Mouse (Mus musculus) stomach, embryonic 15.5 days (tissue): Measurements from ENCODE around the gene Pnkp. TPM values are rescaled to one million over a fixed set of nuclear protein-coding genes. Genes with fewer than 3 reads are reported as not detected.

Source experiments
- ATAC-seq: fragments of 200-750 bp; cut with Nextera tagmentation; 2 replicates; pipeline ENCODE4 v1.8.0; 2017; ENCODE audit warnings: low read depth, moderate number of reproducible peaks, moderate TSS enrichment; ENCODE audit not compliant: insufficient read depth, low FRiP score
- H3K27ac ChIP-seq: fragments of 300-500 bp; sonication (generic); 2 replicates; pipeline ENCODE4 v1.5.1; 2015; ENCODE audit warnings: mild to moderate bottlenecking, inconsistent platforms
- H3K27me3 ChIP-seq: fragments of 300-500 bp; sonication (generic); replicated peaks from 2 replicates; pipeline ENCODE4 v1.6.1; 2015; ENCODE audit warnings: inconsistent platforms
- H3K36me3 ChIP-seq: fragments of 300-500 bp; sonication (generic); 2 replicates; pipeline ENCODE4 v1.6.1; 2015; ENCODE audit warnings: inconsistent platforms
- H3K4me1 ChIP-seq: fragments of 300-500 bp; sonication (generic); 2 replicates; pipeline ENCODE4 v1.6.1; 2015; ENCODE audit warnings: inconsistent platforms
- H3K4me2 ChIP-seq: fragments of 300-500 bp; sonication (generic); 2 replicates; pipeline ENCODE4 v1.6.1; 2015; ENCODE audit warnings: mild to moderate bottlenecking, inconsistent platforms
- H3K4me3 ChIP-seq: fragments of 300-500 bp; sonication (generic); replicated peaks from 2 replicates; pipeline ENCODE4 v1.5.1; 2015; ENCODE audit warnings: inconsistent platforms
- H3K9ac ChIP-seq: fragments of 300-500 bp; sonication (generic); 2 replicates; pipeline ENCODE4 v1.6.1; 2015; ENCODE audit warnings: inconsistent platforms
- H3K9me3 ChIP-seq: fragments of 300-500 bp; sonication (generic); 2 replicates; pipeline ENCODE4 v1.6.1; 2016; ENCODE audit warnings: inconsistent platforms
- WGBS: fragments of 180-500 bp; shearing (Covaris S2); methylation state at CpG from one replicate; pipeline ENCODE4 v1.1.7; 2015; 5-methylcytosine and 5-hydroxymethylcytosine counted together
- polyA plus RNA-seq: library from polyadenylated mRNA; unstranded; fragments of >200 nt; fragmentation: Nextera tagmentation; extraction: Ambion mirVana; gene quantifications from 2 replicates; pipeline ENCODE4 v1.2.1, GENCODE M21; 2015

Pnkp gene
- polyA plus RNA-seq, 1 experiment from 2014 or later: 25.5 TPM

DNA sequence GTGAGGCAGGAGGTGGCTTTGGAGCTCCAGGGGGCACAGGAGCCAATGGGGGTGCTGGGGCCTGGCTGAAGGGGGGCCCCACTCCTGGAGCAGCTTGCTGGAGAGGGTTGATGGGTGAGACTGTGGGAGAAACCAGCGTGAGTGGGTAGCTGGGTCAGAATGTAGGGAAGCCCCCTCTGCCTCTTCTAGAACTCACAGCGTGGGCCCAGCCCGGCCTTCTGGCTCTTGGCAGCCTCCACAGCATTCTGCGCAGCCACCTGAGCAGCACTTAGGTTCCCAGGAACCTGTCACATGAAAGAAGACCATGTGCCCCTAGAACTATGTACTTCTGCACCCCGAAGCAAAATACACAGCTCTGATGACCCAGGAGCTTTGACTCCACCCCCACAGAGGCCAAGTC is 27.7 kb downstream of the Pnkp start:
- ATAC-seq: no peak
- WGBS: 95% methylated on average over 5 of the region's 5 CpGs
- Histone ChIP-seq H3K4me1 (no peaks in the 10 kb centered on the region), H3K27ac (no peak overlapping the region), H3K9me3 (no peaks in the 10 kb centered on the region), H3K4me3 (no peak overlapping the region), H3K36me3 (peaks cover 63% of the 10 kb centered on the region), H3K4me2 (no peak overlapping the region), H3K27me3 (no peaks in the 10 kb centered on the region), H3K9ac (no peak overlapping the region)

DNA sequence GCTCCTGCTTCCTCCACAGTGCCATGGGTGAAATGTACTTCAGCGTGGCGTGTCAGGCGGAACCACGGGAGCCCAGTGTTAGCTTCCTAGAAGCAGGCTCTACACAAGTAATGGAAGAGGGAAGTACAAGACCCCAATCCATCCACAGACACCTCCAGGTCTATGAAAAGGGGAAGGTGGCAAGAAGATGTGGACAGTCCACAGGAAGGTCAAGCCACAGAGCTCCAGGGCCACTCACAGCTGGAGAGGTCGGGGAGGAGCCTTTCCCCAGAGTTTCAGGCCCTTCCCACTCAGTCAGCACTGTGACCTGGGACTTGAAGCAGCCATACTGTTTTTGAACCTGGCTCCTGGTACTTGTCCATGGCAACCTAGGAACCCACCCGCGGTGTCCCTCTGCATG is 30.0 kb downstream of the Pnkp start:
- Histone ChIP-seq H3K4me1 (peaks cover 14% of the 10 kb centered on the region), H3K4me3 (no peak overlapping the region), H3K27ac (no peak overlapping the region), H3K27me3 (no peaks in the 10 kb centered on the region), H3K9me3 (no peaks in the 10 kb centered on the region), H3K9ac (no peak overlapping the region), H3K36me3 (peaks cover 40% of the 10 kb centered on the region), H3K4me2 (no peak overlapping the region)
- 85% methylated on average over 7 of the region's 7 CpGs for WGBS
- no peak for ATAC-seq

DNA sequence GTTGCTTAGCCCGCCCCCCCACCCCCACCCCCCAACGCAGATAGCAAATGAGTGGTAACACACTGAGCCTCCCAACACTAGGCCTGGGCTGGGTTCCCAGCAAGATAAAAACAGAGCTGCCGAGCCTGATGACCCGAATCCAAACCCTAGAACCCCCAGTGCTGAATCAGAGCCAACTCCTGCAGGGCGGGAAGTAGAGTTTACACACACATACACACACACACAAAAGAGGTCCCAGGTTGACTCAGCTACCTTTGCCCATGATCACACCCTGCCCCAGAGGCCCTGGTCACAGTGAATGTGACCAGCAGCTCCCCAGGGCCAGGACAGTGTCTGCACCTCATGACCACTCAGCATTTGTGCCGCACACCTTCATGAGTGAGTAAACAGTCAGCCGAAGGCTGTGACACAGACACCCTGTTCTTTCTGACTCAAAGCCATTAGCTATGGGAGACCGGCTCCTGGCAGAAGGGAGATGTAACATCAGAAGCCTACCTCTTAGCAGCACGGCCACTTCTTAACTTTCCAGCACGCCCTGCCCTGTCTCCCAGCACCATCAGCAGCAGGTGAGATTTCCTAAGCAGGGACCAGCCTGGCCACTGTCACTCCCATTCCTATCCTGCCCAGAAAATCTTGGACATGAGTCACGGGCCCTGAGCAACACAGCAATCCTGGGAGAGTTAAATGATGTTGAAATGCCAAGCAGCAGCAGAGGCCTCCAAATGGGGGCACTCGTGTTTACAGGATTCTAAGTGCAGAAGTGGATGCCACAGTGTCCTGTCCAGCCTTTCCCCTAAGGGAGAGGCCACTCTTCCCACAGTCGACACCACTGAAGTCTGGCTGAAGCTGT is 31.5 kb downstream of the Pnkp start:
- Histone ChIP-seq H3K27ac (no peak overlapping the region; the same call in 1 of the 2 replicates), H3K4me1 (peaks cover 18% of the 10 kb centered on the region), H3K36me3 (peaks cover 28% of the 10 kb centered on the region), H3K9ac (no peak overlapping the region), H3K4me3 (no peak overlapping the region), H3K4me2 (no peak overlapping the region), H3K9me3 (no peaks in the 10 kb centered on the region), H3K27me3 (no peaks in the 10 kb centered on the region)
- ATAC-seq: 0 out of 2 replicates have a peak, but pooled peaks have one; percentile 1
- WGBS: 84% methylated on average over 13 of the region's 13 CpGs

DNA sequence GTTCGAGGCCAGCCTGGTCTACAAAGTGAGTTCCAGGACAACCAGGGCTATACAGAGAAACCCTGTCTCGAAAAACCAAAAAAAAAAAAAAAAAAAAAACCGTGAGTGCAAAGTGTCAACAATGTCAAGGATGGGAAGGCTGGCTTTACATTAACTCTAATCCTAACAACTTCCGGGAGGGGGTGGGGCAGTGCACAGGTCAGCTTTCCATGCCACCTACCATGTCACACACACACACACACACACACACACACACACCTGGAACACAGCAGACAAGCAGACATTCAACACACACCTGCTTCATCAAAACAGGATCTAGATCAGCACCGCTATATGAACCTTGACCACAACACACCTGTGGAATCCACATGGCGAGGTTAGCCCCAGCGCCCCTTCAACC is 33.2 kb downstream of the Pnkp start:
- Histone ChIP-seq H3K4me1 (peaks cover 20% of the 10 kb centered on the region), H3K4me2 (peak overlapping the region; percentile 72; the same call in 1 of the 2 replicates), H3K27ac (no peak overlapping the region), H3K36me3 (peaks cover 14% of the 10 kb centered on the region; the same call in 1 of the 2 replicates), H3K4me3 (no peak overlapping the region), H3K9me3 (no peaks in the 10 kb centered on the region), H3K9ac (no peak overlapping the region), H3K27me3 (no peaks in the 10 kb centered on the region)
- WGBS: 76% methylated on average over 7 of the region's 7 CpGs
- no peak for ATAC-seq

DNA sequence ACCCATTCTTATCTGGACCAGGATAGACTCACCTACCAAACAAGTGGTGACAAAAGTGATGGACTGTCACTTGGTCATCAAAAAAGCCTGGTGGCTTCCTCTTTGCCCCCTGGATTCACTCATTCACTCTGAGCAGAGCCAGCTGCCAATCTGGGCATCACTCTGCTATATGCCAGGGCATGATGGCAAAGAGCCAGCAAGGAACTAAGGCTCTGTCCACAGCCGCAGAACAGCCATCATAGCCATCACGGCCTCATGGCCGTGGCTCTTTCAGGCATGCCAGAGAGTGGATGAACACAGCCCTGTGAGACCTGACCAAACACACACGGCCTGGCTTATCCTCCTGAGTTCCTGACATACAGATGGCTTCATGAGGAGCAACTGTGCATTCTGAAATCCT is 33.8 kb downstream of the Pnkp start:
- no peaks in the 10 kb centered on the region for H3K9me3 ChIP-seq
- no peaks in the 10 kb centered on the region for H3K27me3 ChIP-seq
- no peak overlapping the region for H3K27ac ChIP-seq
- ATAC-seq: no peak
- peaks cover 11% of the 10 kb centered on the region; the same call in 1 of the 2 replicates for H3K36me3 ChIP-seq
- WGBS: 83% methylated on average over 4 of the region's 4 CpGs
- H3K4me3 ChIP-seq: peak overlapping the region; percentile 75; the same call in 1 of the 2 replicates
- H3K4me1 ChIP-seq: peaks cover 23% of the 10 kb centered on the region
- H3K4me2 ChIP-seq: peak overlapping the region; percentile 72
- no peak overlapping the region for H3K9ac ChIP-seq

DNA sequence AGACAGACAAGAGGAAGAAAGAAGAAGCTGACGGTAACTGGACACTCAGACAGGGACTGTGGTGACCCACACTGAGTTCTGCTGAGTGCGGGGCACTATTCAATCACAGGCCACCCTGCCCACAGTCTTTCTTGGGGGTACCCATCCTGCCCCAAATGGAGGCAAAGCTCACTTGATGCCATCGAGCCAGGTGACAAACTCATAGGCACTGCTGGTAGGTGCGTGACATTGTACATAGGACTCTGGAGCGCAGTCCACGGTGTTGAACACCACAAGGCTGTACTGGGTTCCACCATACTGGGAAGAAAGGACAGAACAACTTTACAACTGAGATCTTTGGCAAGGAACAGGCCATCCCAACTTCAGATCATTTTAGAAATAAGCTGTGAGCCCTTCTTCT is 34.7 kb downstream of the Pnkp start:
- H3K4me3 ChIP-seq: peak overlapping the region; percentile 75
- ATAC-seq: no peak
- H3K36me3 ChIP-seq: peaks cover 9% of the 10 kb centered on the region; the same call in 1 of the 2 replicates
- H3K4me1 ChIP-seq: peaks cover 25% of the 10 kb centered on the region
- peak overlapping the region; percentile 72 for H3K4me2 ChIP-seq
- WGBS: 22% methylated on average over 6 of the region's 6 CpGs
- 0 out of 2 replicates have a peak overlapping the region, but pooled peaks have one; percentile 99 for H3K27ac ChIP-seq
- H3K9me3 ChIP-seq: no peaks in the 10 kb centered on the region
- no peaks in the 10 kb centered on the region for H3K27me3 ChIP-seq
- H3K9ac ChIP-seq: peak overlapping the region; percentile 83

DNA sequence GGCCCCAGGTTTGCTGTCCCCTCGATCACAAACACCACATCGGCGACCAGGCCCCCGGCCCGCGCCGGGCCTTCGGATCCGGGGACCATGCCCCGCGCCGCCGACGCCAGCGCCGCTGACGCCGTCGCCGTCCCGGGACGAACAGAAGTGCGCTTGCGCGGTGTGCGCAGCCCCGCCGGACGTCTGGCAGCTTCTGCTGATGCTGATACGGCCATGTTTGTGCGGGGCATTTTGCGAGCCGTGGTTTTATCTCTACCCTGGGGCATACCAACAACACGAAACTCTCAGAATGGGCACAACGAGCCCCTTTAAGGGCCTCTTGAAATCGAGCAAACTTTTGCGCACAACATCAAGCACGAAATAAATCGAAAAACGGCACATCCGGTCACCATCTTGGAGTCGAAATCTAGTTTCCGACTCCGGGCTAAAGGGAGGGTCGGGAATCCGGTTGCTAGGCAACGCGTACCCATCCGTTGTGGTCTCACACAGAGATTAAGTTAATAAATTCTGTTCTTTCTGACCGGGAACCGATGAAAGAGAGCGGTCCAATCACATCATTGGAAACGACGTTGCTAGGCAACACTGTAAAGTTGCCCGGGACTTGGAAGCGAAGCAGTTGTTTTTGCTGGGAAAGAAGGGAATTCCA is 35.5 kb downstream of the Pnkp start, which contains the start of gene Med25:
Gene Med25, minus strand, starts transcription at position 437 of the 646 bp plus-strand sequence.
- peak within 1 kb of the TSS; percentile 72 for H3K4me2 ChIP-seq
- H3K9ac ChIP-seq: peak within 1 kb of the TSS; percentile 83
- peaks cover 9% of the 10 kb centered on the region; the same call in 1 of the 2 replicates for H3K36me3 ChIP-seq
- peak within 1 kb of the TSS; percentile 99 for H3K27ac ChIP-seq
- peak within 1 kb of the TSS; percentile 75 for H3K4me3 ChIP-seq
- ATAC-seq: peak; percentile 74
- no peaks in the 10 kb centered on the region for H3K27me3 ChIP-seq
- WGBS: under 1% methylated on average over 56 of the region's 56 CpGs
- peaks cover 33% of the 10 kb centered on the region for H3K4me1 ChIP-seq
- H3K9me3 ChIP-seq: no peaks in the 10 kb centered on the region

DNA sequence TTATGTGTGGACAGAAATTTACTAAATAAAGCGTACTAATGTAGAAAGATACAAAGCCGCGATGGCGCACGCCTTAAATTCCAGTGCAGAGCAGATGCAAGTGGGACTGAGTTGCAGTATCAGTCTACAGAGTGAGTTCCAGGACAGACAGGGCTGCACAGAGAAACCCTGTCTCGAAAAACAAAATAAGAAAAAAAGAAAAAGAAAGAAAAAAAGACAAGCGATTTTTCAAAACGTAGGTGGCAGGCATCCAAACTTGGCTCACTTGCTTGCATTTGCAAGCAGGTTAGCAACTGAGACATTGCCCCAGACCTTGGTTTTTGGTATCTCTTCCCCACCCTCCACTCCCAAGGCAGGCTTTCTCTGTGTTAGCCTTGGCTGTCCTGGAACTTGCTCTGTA is 36.3 kb downstream of the Pnkp start:
- no peaks in the 10 kb centered on the region for H3K9me3 ChIP-seq
- WGBS: 19% methylated on average over 8 of the region's 8 CpGs
- no peak overlapping the region; the same call in 1 of the 2 replicates for H3K4me3 ChIP-seq
- H3K27me3 ChIP-seq: no peaks in the 10 kb centered on the region
- ATAC-seq: no peak
- peaks cover 37% of the 10 kb centered on the region for H3K4me1 ChIP-seq
- H3K9ac ChIP-seq: no peak overlapping the region
- peak overlapping the region; percentile 86 for H3K27ac ChIP-seq
- peak overlapping the region; percentile 38 for H3K4me2 ChIP-seq
- peaks cover 9% of the 10 kb centered on the region; the same call in 1 of the 2 replicates for H3K36me3 ChIP-seq

DNA sequence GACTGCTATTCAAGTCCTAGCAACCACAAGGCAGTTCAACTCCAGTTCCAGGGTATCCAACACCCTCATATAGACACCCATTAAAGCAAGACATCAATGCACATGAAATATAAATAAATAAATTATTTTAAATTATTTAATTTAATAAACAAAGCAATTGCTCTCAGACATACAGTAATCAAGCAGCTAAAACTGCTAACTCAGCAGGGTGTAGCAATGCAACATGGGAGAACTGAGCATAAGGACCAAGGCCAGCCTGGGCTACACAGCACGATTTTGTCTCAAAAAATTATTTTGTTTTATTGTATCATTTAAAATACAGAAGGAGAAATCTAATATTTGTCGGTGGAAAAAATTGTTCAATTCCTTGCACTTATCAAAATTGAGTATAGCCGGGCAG is 37.2 kb downstream of the Pnkp start:
- no peak overlapping the region for H3K4me2 ChIP-seq
- H3K4me1 ChIP-seq: peaks cover 46% of the 10 kb centered on the region
- H3K4me3 ChIP-seq: no peak overlapping the region
- no peaks in the 10 kb centered on the region for H3K27me3 ChIP-seq
- H3K27ac ChIP-seq: no peak overlapping the region
- no peak for ATAC-seq
- H3K9ac ChIP-seq: no peak overlapping the region
- H3K36me3 ChIP-seq: no peaks in the 10 kb centered on the region
- H3K9me3 ChIP-seq: no peaks in the 10 kb centered on the region
- 88% methylated on average over 3 of the region's 3 CpGs for WGBS

DNA sequence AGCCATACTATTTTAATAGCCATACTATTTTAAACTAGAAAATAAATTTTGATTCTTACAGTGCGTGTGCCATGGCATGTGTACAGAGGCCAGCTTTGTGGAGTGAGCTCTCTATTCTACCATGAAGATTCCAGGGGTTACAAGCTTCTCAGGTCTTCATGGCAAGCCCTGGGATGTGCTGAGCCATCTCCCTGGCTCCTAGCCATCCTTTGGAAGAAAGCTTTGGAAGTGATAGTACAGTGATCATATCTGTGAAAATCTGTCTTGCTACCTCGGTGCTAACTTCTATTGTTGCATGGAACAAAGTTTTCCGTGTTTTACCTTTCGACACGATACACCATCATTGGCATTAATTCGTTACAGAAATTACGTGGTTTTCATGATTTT is 38.3 kb downstream of the Pnkp start:
- H3K4me2 ChIP-seq: peak overlapping the region; percentile 77
- WGBS: 72% methylated on average over 7 of the region's 7 CpGs
- peaks cover 47% of the 10 kb centered on the region for H3K4me1 ChIP-seq
- H3K4me3 ChIP-seq: peak overlapping the region; percentile 67
- H3K9ac ChIP-seq: no peak overlapping the region
- ATAC-seq: no peak
- peak overlapping the region; percentile 87 for H3K27ac ChIP-seq
- H3K27me3 ChIP-seq: no peaks in the 10 kb centered on the region
- H3K9me3 ChIP-seq: no peaks in the 10 kb centered on the region
- no peaks in the 10 kb centered on the region for H3K36me3 ChIP-seq

DNA sequence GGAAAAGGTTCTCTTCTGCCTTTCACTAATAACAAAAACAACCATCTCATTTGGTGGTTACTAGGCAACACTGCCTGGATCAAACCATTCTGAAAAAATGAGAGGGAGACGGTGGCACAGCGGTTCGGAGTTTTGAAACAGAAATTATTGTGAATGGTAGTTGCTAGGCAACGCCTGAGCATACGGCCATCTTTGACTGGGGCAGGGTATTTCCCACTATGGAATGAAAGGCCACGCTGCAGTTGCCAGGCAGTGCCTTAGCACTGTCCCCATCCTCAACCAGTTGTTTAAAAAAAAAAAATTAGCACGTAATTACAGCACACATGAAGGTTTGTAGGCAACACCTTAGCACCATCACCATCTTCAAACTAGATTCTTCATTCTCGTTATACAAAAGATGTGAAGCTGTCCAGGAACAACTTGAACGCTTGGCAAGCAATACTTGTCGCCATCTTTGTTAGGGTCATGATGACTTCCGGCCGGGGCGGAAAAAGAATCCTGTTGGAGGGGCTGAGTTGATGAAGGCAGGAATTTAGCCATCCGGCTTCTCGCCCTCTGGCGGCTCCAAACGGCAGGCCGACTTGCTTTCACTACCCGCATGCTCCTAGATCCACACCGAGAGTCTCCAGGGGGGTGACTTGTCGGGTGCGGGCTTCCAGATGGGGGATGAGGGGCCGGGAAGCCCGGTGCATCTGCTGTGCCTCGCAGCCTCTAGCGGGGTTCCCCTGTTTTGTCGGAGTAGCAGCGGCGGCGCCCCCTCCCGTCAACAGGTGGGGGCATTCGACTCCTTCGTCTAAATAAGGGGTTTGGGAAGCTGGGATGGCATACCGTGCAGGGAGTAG is 38.9 kb downstream of the Pnkp start, which contains the start of gene Fuz:
Gene Fuz, plus strand, starts transcription at position 487 of the 842 bp plus-strand sequence.
- Histone ChIP-seq H3K27ac (peak within 1 kb of the TSS; percentile 87), H3K36me3 (no peaks in the 10 kb centered on the region), H3K9ac (peak within 1 kb of the TSS; percentile 62; the same call in 1 of the 2 replicates), H3K27me3 (no peaks in the 10 kb centered on the region), H3K4me1 (peaks cover 41% of the 10 kb centered on the region), H3K4me3 (peak within 1 kb of the TSS; percentile 67), H3K4me2 (peak within 1 kb of the TSS; percentile 77), H3K9me3 (no peaks in the 10 kb centered on the region)
- 1% methylated on average over 34 of the region's 34 CpGs for WGBS
- ATAC-seq: peak; percentile 36; the same call in 1 of the 2 replicates
